Mouse (Mus musculus) myocyte (in vitro differentiated cells): ENCODE results near the gene Fam83f.

Source experiments
- CEBPB ChIP-seq: IDR thresholded peaks from 2 replicates; pipeline ENCODE4 v1.6.1; 2011; ENCODE audit warnings: mild to moderate bottlenecking, moderate library complexity; ENCODE audit not compliant: poor library complexity, insufficient read depth, severe bottlenecking
- E2F4 ChIP-seq: IDR thresholded peaks from one replicate; pipeline ENCODE4 v1.6.1; 2011; ENCODE audit warnings: mild to moderate bottlenecking, control low read depth, moderate library complexity; ENCODE audit not compliant: insufficient read depth
- MAX ChIP-seq: IDR thresholded peaks from one replicate; pipeline ENCODE4 v1.6.1; 2011; ENCODE audit warnings: low read depth, mild to moderate bottlenecking, control low read depth
- MYOD1 ChIP-seq, 3 experiments: IDR thresholded peaks; one replicate each; pipeline ENCODE4 v1.6.1; 2011; ENCODE audit warnings: control low read depth in 2 of 3, low read depth in 2 of 3, mild to moderate bottlenecking in 2 of 3, moderate library complexity in 1 of 3; ENCODE audit not compliant: insufficient read length in 2 of 3, control insufficient read depth in 1 of 3
- MYOG ChIP-seq, 3 experiments: IDR thresholded peaks; one replicate each; pipeline ENCODE4 v1.6.1; 2011; ENCODE audit warnings: control low read depth in 2 of 3, low read depth in 2 of 3, mild to moderate bottlenecking in 2 of 3; ENCODE audit not compliant: insufficient read length in 2 of 3, control insufficient read depth in 1 of 3, insufficient read depth in 1 of 3
- POLR2A ChIP-seq: IDR thresholded peaks from one replicate; pipeline ENCODE4 v1.6.1; 2011; ENCODE audit warnings: low read depth, mild to moderate bottlenecking, control low read depth, moderate library complexity; ENCODE audit not compliant: insufficient read length
- POLR2AphosphoS2 ChIP-seq: IDR thresholded peaks from one replicate; pipeline ENCODE4 v1.6.1; 2011; ENCODE audit warnings: low read depth, control low read depth; ENCODE audit not compliant: insufficient read length
- REST ChIP-seq: IDR thresholded peaks from one replicate; pipeline ENCODE4 v1.6.1; 2011; ENCODE audit warnings: mild to moderate bottlenecking, control low read depth, moderate library complexity; ENCODE audit not compliant: insufficient read depth, insufficient read length
- SRF ChIP-seq: IDR thresholded peaks from one replicate; pipeline ENCODE4 v1.6.1; 2011; ENCODE audit warnings: low read depth; ENCODE audit not compliant: control insufficient read depth, insufficient read length
- TCF12 ChIP-seq: IDR thresholded peaks from one replicate; pipeline ENCODE4 v1.6.1; 2011; ENCODE audit warnings: mild to moderate bottlenecking, control low read depth; ENCODE audit not compliant: poor library complexity, insufficient read depth, severe bottlenecking
- TCF3 ChIP-seq: IDR thresholded peaks from one replicate; pipeline ENCODE4 v1.6.1; 2011; ENCODE audit warnings: low read depth, control low read depth; ENCODE audit not compliant: insufficient read length
- USF1 ChIP-seq: IDR thresholded peaks from one replicate; pipeline ENCODE4 v1.6.1; 2011; ENCODE audit warnings: low read depth, mild to moderate bottlenecking, control low read depth, moderate library complexity

- no peak for TF ChIP-seq POLR2A
- TF ChIP-seq POLR2AphosphoS2, result no peak
- TF ChIP-seq MAX, result no peak
- no peak for TF ChIP-seq REST
- TF ChIP-seq MYOD1 (IDR thresholded peaks at IDR 0.05; ENCODE audit: control insufficient read depth in 1 of 3, insufficient read length in 2 of 3, low read depth in 2 of 3), result no peak
- no peak for TF ChIP-seq USF1
- TF ChIP-seq TCF12, result no peak
- no peak for TF ChIP-seq TCF3
- no peak for TF ChIP-seq CEBPB
- no peak for TF ChIP-seq E2F4
- TF ChIP-seq SRF, result no peak
- no peak for TF ChIP-seq MYOG (IDR thresholded peaks at IDR 0.05; ENCODE audit: control insufficient read depth in 1 of 3, insufficient read depth in 1 of 3, insufficient read length in 2 of 3, low read depth in 2 of 3)
Observed at GRCm38 (mm10) chr15:80706596-80706995, 34.9 kb downstream of the Fam83f start.
